Mouse (Mus musculus) myocyte (in vitro differentiated cells): Measurements from ENCODE around the gene Kdm4b.

Source experiments
- CEBPB ChIP-seq: IDR thresholded peaks from 2 replicates; pipeline ENCODE4 v1.6.1; 2011; ENCODE audit warnings: mild to moderate bottlenecking, moderate library complexity; ENCODE audit not compliant: poor library complexity, insufficient read depth, severe bottlenecking
- E2F4 ChIP-seq: IDR thresholded peaks from one replicate; pipeline ENCODE4 v1.6.1; 2011; ENCODE audit warnings: mild to moderate bottlenecking, control low read depth, moderate library complexity; ENCODE audit not compliant: insufficient read depth
- MAX ChIP-seq: IDR thresholded peaks from one replicate; pipeline ENCODE4 v1.6.1; 2011; ENCODE audit warnings: low read depth, mild to moderate bottlenecking, control low read depth
- MYOD1 ChIP-seq, 3 experiments: IDR thresholded peaks; one replicate each; pipeline ENCODE4 v1.6.1; 2011; ENCODE audit warnings: control low read depth in 2 of 3, low read depth in 2 of 3, mild to moderate bottlenecking in 2 of 3, moderate library complexity in 1 of 3; ENCODE audit not compliant: insufficient read length in 2 of 3, control insufficient read depth in 1 of 3
- MYOG ChIP-seq, 3 experiments: IDR thresholded peaks; one replicate each; pipeline ENCODE4 v1.6.1; 2011; ENCODE audit warnings: control low read depth in 2 of 3, low read depth in 2 of 3, mild to moderate bottlenecking in 2 of 3; ENCODE audit not compliant: insufficient read length in 2 of 3, control insufficient read depth in 1 of 3, insufficient read depth in 1 of 3
- POLR2A ChIP-seq: IDR thresholded peaks from one replicate; pipeline ENCODE4 v1.6.1; 2011; ENCODE audit warnings: low read depth, mild to moderate bottlenecking, control low read depth, moderate library complexity; ENCODE audit not compliant: insufficient read length
- POLR2AphosphoS2 ChIP-seq: IDR thresholded peaks from one replicate; pipeline ENCODE4 v1.6.1; 2011; ENCODE audit warnings: low read depth, control low read depth; ENCODE audit not compliant: insufficient read length
- REST ChIP-seq: IDR thresholded peaks from one replicate; pipeline ENCODE4 v1.6.1; 2011; ENCODE audit warnings: mild to moderate bottlenecking, control low read depth, moderate library complexity; ENCODE audit not compliant: insufficient read depth, insufficient read length
- SRF ChIP-seq: IDR thresholded peaks from one replicate; pipeline ENCODE4 v1.6.1; 2011; ENCODE audit warnings: low read depth; ENCODE audit not compliant: control insufficient read depth, insufficient read length
- TCF12 ChIP-seq: IDR thresholded peaks from one replicate; pipeline ENCODE4 v1.6.1; 2011; ENCODE audit warnings: mild to moderate bottlenecking, control low read depth; ENCODE audit not compliant: poor library complexity, insufficient read depth, severe bottlenecking
- TCF3 ChIP-seq: IDR thresholded peaks from one replicate; pipeline ENCODE4 v1.6.1; 2011; ENCODE audit warnings: low read depth, control low read depth; ENCODE audit not compliant: insufficient read length
- USF1 ChIP-seq: IDR thresholded peaks from one replicate; pipeline ENCODE4 v1.6.1; 2011; ENCODE audit warnings: low read depth, mild to moderate bottlenecking, control low read depth, moderate library complexity

GRCm38 (mm10) chr17:56294241-56294640, 31.6 kb upstream of the Kdm4b start:
- TF ChIP-seq TCF3 (no peak), CEBPB (no peak), USF1 (no peak), POLR2A (no peak), TCF12 (no peak), MAX (no peak), POLR2AphosphoS2 (no peak), MYOG (IDR thresholded peaks at IDR 0.05; ENCODE audit: control insufficient read depth in 1 of 3, insufficient read depth in 1 of 3, insufficient read length in 2 of 3, low read depth in 2 of 3) (no peak), SRF (no peak), E2F4 (no peak), MYOD1 (IDR thresholded peaks at IDR 0.05; ENCODE audit: control insufficient read depth in 1 of 3, insufficient read length in 2 of 3, low read depth in 2 of 3) (no peak), REST (no peak)
